Mouse (Mus musculus) naive thymus-derived CD4-positive, alpha-beta T cell, adult 2 months (primary cell): ENCODE results near the gene C1ra.
A peak's percentile ranks its signal among the peaks of the same experiment; 100 is the strongest.
"Not testable (repeated sequence)": the region's sequence is repeated elsewhere in the genome, so short reads cannot be mapped to it uniquely, and the experiment has no call there.

Experiments
- DNase-seq: peaks from one replicate; pipeline ENCODE4 v3.0.0-alpha.2; 2011; ENCODE audit warnings: low read depth

Gene C1ra

GRCm38 (mm10) chr6:124485414-124486144 lies 26.6 kb upstream of the C1ra start:
- DNase-seq: no peak

- DNase-seq: no peak
Measured at GRCm38 (mm10) chr6:124487509-124487908, 24.7 kb upstream of the C1ra start.

DNA sequence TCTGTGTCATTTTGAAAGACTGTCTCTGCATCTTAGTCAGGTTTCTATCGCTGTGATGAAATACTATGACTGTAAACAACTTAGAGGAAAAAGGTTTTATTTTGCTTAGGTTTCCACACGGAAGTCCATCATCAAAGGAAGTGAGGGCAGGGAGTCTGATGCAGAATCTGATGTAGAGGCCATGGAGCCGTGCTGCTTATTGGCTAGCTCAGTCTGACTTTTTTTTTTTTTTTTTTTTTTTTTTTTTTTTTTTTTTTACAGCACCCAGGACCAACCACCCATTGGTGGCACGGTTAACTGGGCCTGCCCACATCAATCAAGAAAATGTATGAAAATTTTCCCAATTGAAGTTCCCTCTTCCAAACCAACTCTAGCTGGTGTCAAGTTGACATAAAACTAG lies 23.3 kb upstream of the C1ra start:
- DNase-seq: no peak

DNA sequence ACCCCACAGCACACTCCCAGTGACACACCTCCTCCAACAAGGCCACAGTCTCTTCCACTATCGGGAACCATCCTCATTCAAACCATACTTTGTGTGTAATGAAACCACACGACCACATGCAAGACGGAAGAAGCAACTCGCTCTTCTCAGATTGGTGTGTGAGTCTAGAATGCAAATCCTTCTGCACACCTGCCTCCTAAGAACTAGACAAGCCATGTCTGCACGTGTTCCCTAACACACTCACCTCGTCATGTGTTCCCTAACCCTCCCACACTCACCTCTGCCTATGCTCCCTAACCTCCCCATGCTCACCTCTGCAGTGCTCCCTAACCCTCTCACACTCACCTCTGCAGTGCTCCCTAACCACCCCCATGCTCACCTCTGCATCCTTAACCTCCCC lies 20.8 kb upstream of the C1ra start:
- DNase-seq: no peak

GRCm38 (mm10) chr6:124492842-124493561 lies 19.2 kb upstream of the C1ra start, which contains the start of gene C1rl:
Gene C1rl, plus strand, starts transcription at chr6:124493113.
- DNase-seq: peak; percentile 68

- DNase-seq: no peak
Measured at GRCm38 (mm10) chr6:124493886-124494285, 18.3 kb upstream of the C1ra start.

DNA sequence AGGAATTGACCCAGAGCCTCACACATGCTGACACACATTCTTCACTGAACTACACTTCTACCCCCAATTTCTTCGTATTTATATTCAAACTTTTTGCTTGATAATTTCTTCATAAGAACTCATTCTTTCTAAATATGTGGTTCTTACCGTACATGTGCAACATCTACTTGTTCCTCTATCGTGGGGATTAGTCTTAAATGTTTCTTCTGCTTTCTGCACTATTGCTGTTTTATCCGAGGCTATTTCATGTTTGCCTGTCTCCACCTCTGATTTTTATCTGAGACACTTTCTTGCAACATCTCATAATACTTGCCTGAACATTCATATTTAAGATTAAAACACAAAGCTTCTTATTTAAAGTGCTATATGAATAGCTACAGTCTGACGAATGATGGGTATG lies 16.2 kb upstream of the C1ra start:
- no peak for DNase-seq

- DNase-seq: no peak
Measured at GRCm38 (mm10) chr6:124499914-124500566, 12.2 kb upstream of the C1ra start.

GRCm38 (mm10) chr6:124501473-124501872 lies 10.7 kb upstream of the C1ra start:
- no peak for DNase-seq

GRCm38 (mm10) chr6:124502021-124502420 lies 10.2 kb upstream of the C1ra start:
- DNase-seq: no peak

GRCm38 (mm10) chr6:124505028-124505427 lies 7.2 kb upstream of the C1ra start:
- no peak for DNase-seq

- no peak for DNase-seq
Measured at GRCm38 (mm10) chr6:124506991-124507390, 5.2 kb upstream of the C1ra start.

GRCm38 (mm10) chr6:124508292-124508691 lies 3.9 kb upstream of the C1ra start:
- no peak for DNase-seq

- DNase-seq: not testable (repeated sequence)
Measured at GRCm38 (mm10) chr6:124509192-124509591, 3.0 kb upstream of the C1ra start.

DNA sequence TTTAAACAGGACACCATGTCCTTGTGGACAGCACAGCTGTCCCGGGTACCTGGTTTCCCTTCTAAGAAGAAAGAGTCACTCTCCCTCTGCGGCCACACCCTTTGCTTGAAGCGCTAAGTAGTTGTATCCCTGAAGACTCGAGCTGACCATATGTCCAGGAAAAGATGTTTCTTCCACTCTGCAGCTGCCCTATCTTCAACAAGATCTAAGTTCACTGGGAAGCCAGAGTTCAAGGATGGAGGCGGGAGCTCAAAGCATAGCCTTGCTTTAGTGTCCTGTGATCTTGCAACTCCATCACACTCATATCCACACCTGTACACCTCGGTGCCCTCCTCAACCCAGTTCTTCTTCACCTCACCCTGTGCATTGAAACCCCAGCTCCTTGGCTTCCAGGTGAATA lies 269 bp upstream of the C1ra start:
- no peak for DNase-seq

DNA sequence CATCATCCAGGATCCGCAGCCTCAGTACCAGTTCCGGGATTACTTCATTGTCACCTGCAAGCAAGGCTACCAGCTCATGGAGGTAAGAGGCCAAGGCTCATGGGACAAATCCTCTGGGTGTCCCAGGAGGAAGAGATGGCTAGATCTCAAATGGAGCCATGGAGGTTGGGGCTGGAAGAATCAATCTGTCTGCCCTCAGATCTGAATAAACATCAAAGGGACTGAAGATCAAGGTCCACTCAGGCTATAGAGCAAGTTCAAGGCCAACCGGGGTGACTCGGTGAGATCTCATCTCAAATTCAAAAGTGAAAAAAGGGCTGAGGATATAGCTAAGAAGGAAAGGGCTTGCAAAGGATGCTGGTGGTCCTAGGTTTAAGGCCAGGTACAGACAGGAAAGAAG lies 5.5 kb downstream of the C1ra start:
- not testable (repeated sequence) for DNase-seq

GRCm38 (mm10) chr6:124522082-124522481 lies 9.9 kb downstream of the C1ra start:
- DNase-seq: not testable (repeated sequence)

DNA sequence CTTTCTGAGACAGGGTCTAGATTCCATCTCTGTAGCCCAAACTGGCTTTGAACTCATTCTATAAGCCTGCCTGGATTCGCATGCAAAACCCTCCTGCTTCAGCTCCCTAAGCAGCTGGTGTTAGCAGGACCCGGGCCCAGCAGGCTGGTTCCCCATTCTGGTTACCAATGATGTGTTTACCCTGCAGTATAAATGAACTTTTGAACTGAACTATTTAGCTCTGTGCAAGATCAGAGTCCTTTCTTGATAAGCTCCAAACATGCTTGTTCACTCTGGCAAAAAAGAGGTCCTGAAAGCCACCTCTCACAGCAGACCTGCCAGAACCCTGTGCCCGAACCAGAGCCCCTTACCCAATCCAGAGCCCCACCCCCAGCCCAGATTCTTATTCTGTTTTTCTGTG lies 15.7 kb downstream of the C1ra start:
- no peak for DNase-seq

DNA sequence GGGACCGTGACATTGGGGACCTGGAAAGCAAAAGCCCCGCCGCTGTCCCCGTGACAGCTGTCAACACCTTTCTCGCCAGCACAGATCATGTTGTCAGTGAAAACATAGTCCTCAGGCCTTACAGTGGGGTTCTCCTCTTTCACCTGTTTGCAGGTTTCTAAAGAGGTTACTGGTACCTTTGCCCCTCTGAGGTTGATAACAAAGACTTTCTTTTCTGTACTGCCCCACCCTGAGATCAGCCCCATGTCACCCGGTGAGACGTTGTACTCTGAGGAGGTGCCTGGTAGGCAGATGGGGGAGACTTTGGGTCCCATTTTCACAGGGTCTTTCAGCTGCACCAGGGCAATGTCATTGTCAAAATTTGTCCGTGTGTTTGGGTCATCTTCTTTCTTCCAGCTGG lies 18.9 kb downstream of the C1ra start:
- DNase-seq: no peak

- DNase-seq: not testable (repeated sequence)
Measured at GRCm38 (mm10) chr6:124536125-124536829, 24.1 kb downstream of the C1ra start.

DNA sequence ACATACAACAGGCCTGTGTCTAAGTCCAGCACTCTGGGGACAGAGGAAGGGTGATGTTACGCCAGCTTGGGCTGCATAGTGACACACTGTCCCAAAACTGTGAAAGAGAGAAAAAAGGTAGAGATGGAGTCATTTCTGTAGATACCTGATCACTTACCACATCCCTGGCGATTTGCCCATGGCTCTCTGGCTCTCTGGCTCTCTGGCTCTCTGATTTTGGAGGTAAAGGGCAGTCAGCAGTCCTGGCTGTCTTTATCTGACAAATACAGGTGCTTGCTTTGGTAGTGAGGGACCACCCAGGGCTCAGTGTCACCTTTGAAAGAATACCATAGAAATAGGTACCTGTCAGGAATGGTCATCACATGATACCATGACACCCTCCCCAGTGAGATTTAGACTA lies 29.0 kb downstream of the C1ra start:
- not testable (repeated sequence) for DNase-seq

- peak; percentile 4 for DNase-seq
Measured at GRCm38 (mm10) chr6:124542284-124542683, 30.1 kb downstream of the C1ra start, which contains the start of gene C1s1. Gene C1s1, minus strand, starts transcription at chr6:124542359.
